Mouse (Mus musculus) liver, embryonic 16.5 days (tissue): Measurements from ENCODE around the gene Ilk. TPM values are rescaled to one million over a fixed set of nuclear protein-coding genes. Genes with fewer than 3 reads are reported as not detected.
A peak's percentile ranks its signal among the peaks of the same experiment; 100 is the strongest.

Source experiments
- ATAC-seq: fragments of 200-750 bp; cut with Nextera tagmentation; 2 replicates; pipeline ENCODE4 v1.8.0; 2017; ENCODE audit warnings: low read depth, mild to moderate bottlenecking, moderate number of reproducible peaks, moderate library complexity
- H3K27ac ChIP-seq: fragments of 300-500 bp; sonication (generic); 2 replicates; pipeline ENCODE4 v1.5.1; 2014; ENCODE audit warnings: mild to moderate bottlenecking, low read length
- H3K27me3 ChIP-seq: fragments of 300-500 bp; sonication (generic); 2 replicates; pipeline ENCODE4 v1.6.1; 2014; ENCODE audit warnings: low read depth, low read length, mixed read lengths; ENCODE audit not compliant: control insufficient read depth, insufficient read depth
- H3K36me3 ChIP-seq: fragments of 300-500 bp; sonication (generic); 2 replicates; pipeline ENCODE4 v1.6.1; 2014; ENCODE audit warnings: mild to moderate bottlenecking; ENCODE audit not compliant: control insufficient read depth, insufficient read depth
- H3K4me1 ChIP-seq: fragments of 300-500 bp; sonication (generic); 2 replicates; pipeline ENCODE4 v1.6.1; 2014; ENCODE audit warnings: low read depth, low read length, mixed read lengths; ENCODE audit not compliant: control insufficient read depth
- H3K4me2 ChIP-seq: fragments of 300-500 bp; sonication (generic); 2 replicates; pipeline ENCODE4 v1.6.1; 2014; ENCODE audit warnings: low read depth, low read length, mixed read lengths
- H3K4me3 ChIP-seq: fragments of 300-500 bp; sonication (generic); 2 replicates; pipeline ENCODE4 v1.5.1; 2014; ENCODE audit warnings: low read depth, mild to moderate bottlenecking, low read length
- H3K9ac ChIP-seq: fragments of 300-500 bp; sonication (generic); 2 replicates; pipeline ENCODE4 v1.6.1; 2014; ENCODE audit warnings: low read depth, low read length
- H3K9me3 ChIP-seq: fragments of 300-500 bp; sonication (generic); replicated peaks from 2 replicates; pipeline ENCODE4 v1.6.1; 2016; ENCODE audit warnings: low read length; ENCODE audit not compliant: control insufficient read depth
- WGBS: fragments of 180-500 bp; shearing (Covaris S2); extraction: QIAGEN DNeasy Blood & Tissue Kit; methylation state at CpG from one replicate; pipeline ENCODE4 v1.1.7; 2014; ENCODE audit not compliant: insufficient replicate concordance; 5-methylcytosine and 5-hydroxymethylcytosine counted together
- polyA plus RNA-seq: library from polyadenylated mRNA; unstranded; fragments of >200 nt; fragmentation: Nextera tagmentation; extraction: Ambion mirVana; gene quantifications from 2 replicates; pipeline ENCODE4 v1.2.1, GENCODE M21; 2015

The Ilk gene
- 114 and 116 TPM in 2 replicates for polyA plus RNA-seq

DNA sequence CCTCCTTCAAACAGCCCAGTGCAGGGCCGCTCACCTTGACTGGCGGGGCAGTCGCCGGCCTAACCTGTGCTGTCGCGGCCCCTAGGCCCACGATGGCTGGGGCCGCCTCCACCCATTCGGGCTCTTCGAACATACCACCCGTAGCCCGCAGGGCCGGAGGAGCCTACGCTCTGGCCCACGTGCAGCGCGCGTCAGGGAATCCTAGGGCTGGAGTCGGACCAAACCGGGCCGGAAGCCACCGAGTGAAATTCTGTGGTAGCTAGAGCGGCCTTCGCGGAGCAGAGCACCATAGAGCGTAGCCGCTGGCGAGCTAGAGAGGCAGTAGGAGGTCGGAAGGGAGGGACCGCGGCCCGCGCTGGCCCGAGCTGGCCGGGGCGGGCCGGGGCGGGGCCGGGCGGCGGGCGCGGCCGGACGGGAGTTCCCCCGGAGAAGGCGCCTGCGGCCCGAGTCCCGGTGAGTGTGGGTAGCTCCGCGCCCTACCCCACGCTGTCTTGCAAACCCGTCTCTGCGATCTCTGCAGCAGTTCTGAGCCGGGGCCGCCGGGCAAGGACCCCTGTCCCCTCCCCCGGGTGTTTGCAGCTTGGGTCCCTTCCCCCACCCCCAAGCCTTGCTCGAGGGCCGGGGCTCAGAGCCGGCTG lies at the start of gene Ilk:
TSS of gene Ilk (plus strand) at position 329 of the 638 bp plus-strand sequence.
- peak within 1 kb of the TSS; percentile 89 for H3K4me3 ChIP-seq
- peak; percentile 98 for ATAC-seq
- H3K27ac ChIP-seq, result peak within 1 kb of the TSS; percentile 89
- H3K27me3 ChIP-seq, result no peaks in the 10 kb centered on the region
- peaks cover 27% of the 10 kb centered on the region for H3K4me1 ChIP-seq
- peak within 1 kb of the TSS; percentile 94 for H3K9ac ChIP-seq
- under 1% methylated on average over 56 of the region's 62 CpGs for WGBS
- H3K4me2 ChIP-seq, result peak within 1 kb of the TSS; percentile 86
- H3K36me3 ChIP-seq, result peaks cover 30% of the 10 kb centered on the region
- H3K9me3 ChIP-seq, result no peaks in the 10 kb centered on the region

GRCm38 (mm10) chr7:105690875-105691274 lies 45.5 kb upstream of the Ilk start:
- WGBS, result 6% methylated on average over 1 of the region's 1 CpGs
- no peak overlapping the region for H3K27ac ChIP-seq
- no peaks in the 10 kb centered on the region for H3K9me3 ChIP-seq
- no peak for ATAC-seq
- H3K9ac ChIP-seq, result no peak overlapping the region
- H3K4me3 ChIP-seq, result no peak overlapping the region
- no peaks in the 10 kb centered on the region for H3K36me3 ChIP-seq
- H3K27me3 ChIP-seq, result no peaks in the 10 kb centered on the region
- no peak overlapping the region for H3K4me2 ChIP-seq
- no peaks in the 10 kb centered on the region for H3K4me1 ChIP-seq

DNA sequence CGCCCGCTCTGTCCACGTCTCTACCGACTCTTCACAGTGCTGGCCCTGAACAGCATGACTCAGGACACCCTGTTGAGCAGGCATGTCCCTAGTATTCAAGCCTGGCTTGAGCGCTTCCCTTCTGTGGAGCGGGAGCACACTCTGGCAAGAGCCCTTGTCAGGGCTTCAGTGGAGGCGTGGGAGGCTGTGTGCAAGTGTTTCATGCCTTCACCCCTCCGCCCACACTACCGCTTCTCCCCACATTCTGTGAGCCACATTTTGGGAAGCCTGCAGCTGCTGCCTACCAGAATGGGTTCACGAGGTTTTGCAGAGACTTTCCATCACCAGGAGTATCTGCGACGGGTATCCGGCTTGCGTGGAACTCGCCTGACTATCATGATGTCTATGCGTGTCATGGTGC lies 33.2 kb upstream of the Ilk start:
- ATAC-seq, result no peak
- WGBS, result 72% methylated on average over 16 of the region's 16 CpGs
- no peak overlapping the region for H3K9ac ChIP-seq

DNA sequence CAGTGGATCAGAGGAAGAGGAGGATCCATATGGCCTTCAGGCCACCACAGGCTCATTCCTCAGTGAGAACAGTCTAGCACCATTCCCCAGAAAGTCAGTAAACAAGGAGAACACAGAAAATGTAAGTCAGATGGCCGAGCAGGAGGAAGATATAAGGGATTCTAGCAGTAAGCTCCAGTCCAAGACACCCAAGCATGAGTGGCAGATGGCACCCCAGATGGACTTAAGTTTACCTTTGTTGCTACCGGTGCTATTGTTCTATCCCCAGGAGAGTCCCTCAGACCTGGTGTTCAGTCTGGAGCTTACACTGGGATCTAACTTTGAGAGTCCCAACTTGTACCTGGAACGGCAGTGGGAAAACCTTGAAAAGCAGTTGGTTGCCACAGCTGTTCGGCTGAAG lies 32.6 kb upstream of the Ilk start:
- no peaks in the 10 kb centered on the region for H3K9me3 ChIP-seq
- no peak overlapping the region for H3K9ac ChIP-seq
- H3K27ac ChIP-seq, result no peak overlapping the region
- no peaks in the 10 kb centered on the region for H3K4me1 ChIP-seq
- H3K36me3 ChIP-seq, result no peaks in the 10 kb centered on the region
- no peaks in the 10 kb centered on the region for H3K27me3 ChIP-seq
- no peak overlapping the region for H3K4me3 ChIP-seq
- WGBS, result 53% methylated on average over 4 of the region's 4 CpGs
- H3K4me2 ChIP-seq, result no peak overlapping the region
- no peak for ATAC-seq

More for the DNA sequence above, 33.2 kb upstream of the Ilk start:
- Histone ChIP-seq H3K4me3 (no peak overlapping the region), H3K4me1 (no peaks in the 10 kb centered on the region), H3K4me2 (no peak overlapping the region), H3K9me3 (no peaks in the 10 kb centered on the region), H3K27me3 (no peaks in the 10 kb centered on the region), H3K36me3 (no peaks in the 10 kb centered on the region), H3K27ac (no peak overlapping the region)

- no peak overlapping the region for H3K9ac ChIP-seq
- no peak overlapping the region for H3K27ac ChIP-seq
- WGBS, result 50% methylated on average over 5 of the region's 5 CpGs
- no peaks in the 10 kb centered on the region for H3K9me3 ChIP-seq
- no peak overlapping the region for H3K4me2 ChIP-seq
- no peaks in the 10 kb centered on the region for H3K36me3 ChIP-seq
- H3K4me1 ChIP-seq, result peaks cover 2% of the 10 kb centered on the region
- peak; percentile 83 for ATAC-seq
- H3K4me3 ChIP-seq, result no peak overlapping the region
- H3K27me3 ChIP-seq, result no peaks in the 10 kb centered on the region
These were observed 27.7 kb upstream of the Ilk start for GRCm38 (mm10) chr7:105708733-105709132.

- no peak for ATAC-seq
- Histone ChIP-seq H3K27me3 (no peaks in the 10 kb centered on the region), H3K4me1 (no peaks in the 10 kb centered on the region), H3K9me3 (no peaks in the 10 kb centered on the region), H3K27ac (no peak overlapping the region), H3K4me2 (no peak overlapping the region), H3K9ac (no peak overlapping the region), H3K36me3 (no peaks in the 10 kb centered on the region), H3K4me3 (no peak overlapping the region)
- WGBS, result 46% methylated on average over 3 of the region's 3 CpGs
These were observed 21.0 kb upstream of the Ilk start for GRCm38 (mm10) chr7:105715366-105715765.

- Histone ChIP-seq H3K27me3 (no peaks in the 10 kb centered on the region), H3K9ac (no peak overlapping the region), H3K4me1 (no peaks in the 10 kb centered on the region), H3K4me3 (no peak overlapping the region), H3K27ac (no peak overlapping the region), H3K4me2 (no peak overlapping the region), H3K9me3 (no peaks in the 10 kb centered on the region), H3K36me3 (no peaks in the 10 kb centered on the region)
- 38% methylated on average over 2 of the region's 2 CpGs for WGBS
- no peak for ATAC-seq
These were observed 14.5 kb upstream of the Ilk start for GRCm38 (mm10) chr7:105721916-105722315.

- H3K4me2 ChIP-seq, result no peak overlapping the region
- H3K27me3 ChIP-seq, result no peaks in the 10 kb centered on the region
- no peak overlapping the region for H3K27ac ChIP-seq
- H3K4me3 ChIP-seq, result no peak overlapping the region
- H3K9ac ChIP-seq, result no peak overlapping the region
- peak; percentile 71; the same call in 1 of the 2 replicates for ATAC-seq
- no peaks in the 10 kb centered on the region for H3K4me1 ChIP-seq
- 74% methylated on average over 4 of the region's 4 CpGs for WGBS
- peaks cover 4% of the 10 kb centered on the region for H3K36me3 ChIP-seq
- H3K9me3 ChIP-seq, result no peaks in the 10 kb centered on the region
These were observed 10.0 kb upstream of the Ilk start for GRCm38 (mm10) chr7:105726144-105726979.

DNA sequence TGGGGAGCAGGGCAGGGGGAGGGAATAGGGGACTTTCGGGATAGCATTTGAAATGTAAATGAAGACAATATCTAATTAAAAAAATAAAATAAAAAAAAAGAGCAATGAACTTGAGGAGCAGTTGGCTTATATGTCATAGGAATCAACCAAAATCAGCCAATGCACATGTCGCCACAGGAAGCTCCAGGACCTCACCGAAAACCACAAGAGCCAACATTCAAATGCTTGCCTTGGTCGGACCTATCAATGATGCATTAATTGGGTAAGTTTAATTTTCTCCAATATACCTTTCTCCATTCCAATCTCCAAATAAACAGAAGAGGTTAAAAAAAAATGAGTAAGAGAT lies 9.4 kb upstream of the Ilk start:
- no peak overlapping the region for H3K4me3 ChIP-seq
- no peak overlapping the region for H3K27ac ChIP-seq
- 62% methylated on average over 4 of the region's 4 CpGs for WGBS
- H3K4me2 ChIP-seq, result no peak overlapping the region
- peaks cover 4% of the 10 kb centered on the region for H3K36me3 ChIP-seq
- no peak for ATAC-seq
- no peak overlapping the region for H3K9ac ChIP-seq
- H3K9me3 ChIP-seq, result no peaks in the 10 kb centered on the region
- H3K27me3 ChIP-seq, result no peaks in the 10 kb centered on the region
- H3K4me1 ChIP-seq, result no peaks in the 10 kb centered on the region
